Mouse (Mus musculus) adrenal gland, adult 8-10 months (tissue): Measurements from ENCODE around the gene Tcf20. TPM values are rescaled to one million over a fixed set of nuclear protein-coding genes. Genes with fewer than 3 reads are reported as not detected.
A peak's percentile ranks its signal among the peaks of the same experiment; 100 is the strongest.

Experiments
- DNase-seq: peaks from one replicate; pipeline ENCODE4 v3.0.0; 2022
- total RNA-seq, 4 experiments: library from RNA; stranded (reverse); gene quantifications; 2 replicates each; pipeline ENCODE4 v1.2.4; 2022

The Tcf20 gene
- 100 to 1,000 TPM; 102 to 109 (median 106) TPM for total RNA-seq

GRCm38 (mm10) chr15:82987732-82988112 is at the start of gene Tcf20:
Gene Tcf20 (minus strand): TSS chr15:82987872.
- DNase-seq, result peak; percentile 92

GRCm38 (mm10) chr15:83036900-83037519 is 49.3 kb upstream of the Tcf20 start:
- peak; percentile 37 for DNase-seq

GRCm38 (mm10) chr15:83036089-83036488 is 48.4 kb upstream of the Tcf20 start:
- no peak for DNase-seq

GRCm38 (mm10) chr15:83034275-83034977 is 46.8 kb upstream of the Tcf20 start:
- no peak for DNase-seq

- DNase-seq, result no peak
Measured at GRCm38 (mm10) chr15:83032981-83033541, 45.4 kb upstream of the Tcf20 start, which contains the start of gene Nfam1. Gene Nfam1 (minus strand): TSS chr15:83033306.

- DNase-seq, result no peak
Measured at GRCm38 (mm10) chr15:83030884-83031283, 43.2 kb upstream of the Tcf20 start.

- DNase-seq, result no peak
Measured at GRCm38 (mm10) chr15:83029725-83030718, 42.4 kb upstream of the Tcf20 start.

GRCm38 (mm10) chr15:83026129-83026528 is 38.5 kb upstream of the Tcf20 start:
- DNase-seq, result no peak

GRCm38 (mm10) chr15:83025041-83025760 is 37.5 kb upstream of the Tcf20 start:
- no peak for DNase-seq

GRCm38 (mm10) chr15:83022947-83023346 is 35.3 kb upstream of the Tcf20 start:
- DNase-seq, result no peak

- no peak for DNase-seq
Measured at GRCm38 (mm10) chr15:83010990-83011664, 23.5 kb upstream of the Tcf20 start.

- DNase-seq, result no peak
Measured at GRCm38 (mm10) chr15:83010423-83010822, 22.8 kb upstream of the Tcf20 start.

- DNase-seq, result no peak
Measured at GRCm38 (mm10) chr15:83009532-83009931, 21.9 kb upstream of the Tcf20 start.

GRCm38 (mm10) chr15:83008761-83009423 is 21.2 kb upstream of the Tcf20 start:
- DNase-seq, result no peak

- no peak for DNase-seq
Measured at GRCm38 (mm10) chr15:83007346-83007920, 19.8 kb upstream of the Tcf20 start.

- no peak for DNase-seq
Measured at GRCm38 (mm10) chr15:83002665-83003548, 15.2 kb upstream of the Tcf20 start.

- no peak for DNase-seq
Measured at GRCm38 (mm10) chr15:82998811-82999221, 11.1 kb upstream of the Tcf20 start.

- DNase-seq, result no peak
Measured at GRCm38 (mm10) chr15:82996431-82996830, 8.8 kb upstream of the Tcf20 start.

- DNase-seq, result no peak
Measured at GRCm38 (mm10) chr15:82995239-82995638, 7.6 kb upstream of the Tcf20 start.
